Mouse (Mus musculus) hindbrain, embryonic 12.5 days (tissue): Measurements from ENCODE around the gene Ralgapb. TPM values are rescaled to one million over a fixed set of nuclear protein-coding genes. Genes with fewer than 3 reads are reported as not detected.

Experiments used
- ATAC-seq: fragments of 200-750 bp; cut with Nextera tagmentation; 2 replicates; pipeline ENCODE4 v1.8.0; 2017; ENCODE audit warnings: moderate TSS enrichment; ENCODE audit not compliant: low FRiP score
- H3K27ac ChIP-seq: fragments of 300-500 bp; sonication (generic); 2 replicates; pipeline ENCODE4 v1.5.1; 2016; ENCODE audit warnings: mild to moderate bottlenecking
- H3K27me3 ChIP-seq: fragments of 300-500 bp; sonication (generic); 2 replicates; pipeline ENCODE4 v1.6.1; 2016; ENCODE audit warnings: mild to moderate bottlenecking
- H3K36me3 ChIP-seq: fragments of 300-500 bp; sonication (generic); 2 replicates; pipeline ENCODE4 v1.6.1; 2016; ENCODE audit warnings: mild to moderate bottlenecking
- H3K4me1 ChIP-seq: fragments of 300-500 bp; sonication (generic); 2 replicates; pipeline ENCODE4 v1.6.1; 2016
- H3K4me2 ChIP-seq: fragments of 300-500 bp; sonication (generic); replicated peaks from 2 replicates; pipeline ENCODE4 v1.6.1; 2016; ENCODE audit warnings: mild to moderate bottlenecking
- H3K4me3 ChIP-seq: fragments of 300-500 bp; sonication (generic); 2 replicates; pipeline ENCODE4 v1.5.1; 2016; ENCODE audit warnings: mild to moderate bottlenecking
- H3K9ac ChIP-seq: fragments of 300-500 bp; sonication (generic); 2 replicates; pipeline ENCODE4 v1.6.1; 2016; ENCODE audit warnings: mild to moderate bottlenecking, moderate library complexity
- H3K9me3 ChIP-seq: fragments of 300-500 bp; sonication (generic); replicated peaks from 2 replicates; pipeline ENCODE4 v1.6.1; 2016; ENCODE audit warnings: mild to moderate bottlenecking
- WGBS: fragments of 180-500 bp; shearing (Covaris S2); methylation state at CpG from one replicate; pipeline ENCODE4 v1.1.7; 2016; 5-methylcytosine and 5-hydroxymethylcytosine counted together
- polyA plus RNA-seq: library from polyadenylated mRNA; unstranded; fragments of >200 nt; fragmentation: Nextera tagmentation; extraction: Ambion mirVana; gene quantifications from 2 replicates; pipeline ENCODE4 v1.2.1, GENCODE M21; 2016

Gene Ralgapb
- polyA plus RNA-seq, 1 experiment from 2014 or later = 24.3 TPM

DNA sequence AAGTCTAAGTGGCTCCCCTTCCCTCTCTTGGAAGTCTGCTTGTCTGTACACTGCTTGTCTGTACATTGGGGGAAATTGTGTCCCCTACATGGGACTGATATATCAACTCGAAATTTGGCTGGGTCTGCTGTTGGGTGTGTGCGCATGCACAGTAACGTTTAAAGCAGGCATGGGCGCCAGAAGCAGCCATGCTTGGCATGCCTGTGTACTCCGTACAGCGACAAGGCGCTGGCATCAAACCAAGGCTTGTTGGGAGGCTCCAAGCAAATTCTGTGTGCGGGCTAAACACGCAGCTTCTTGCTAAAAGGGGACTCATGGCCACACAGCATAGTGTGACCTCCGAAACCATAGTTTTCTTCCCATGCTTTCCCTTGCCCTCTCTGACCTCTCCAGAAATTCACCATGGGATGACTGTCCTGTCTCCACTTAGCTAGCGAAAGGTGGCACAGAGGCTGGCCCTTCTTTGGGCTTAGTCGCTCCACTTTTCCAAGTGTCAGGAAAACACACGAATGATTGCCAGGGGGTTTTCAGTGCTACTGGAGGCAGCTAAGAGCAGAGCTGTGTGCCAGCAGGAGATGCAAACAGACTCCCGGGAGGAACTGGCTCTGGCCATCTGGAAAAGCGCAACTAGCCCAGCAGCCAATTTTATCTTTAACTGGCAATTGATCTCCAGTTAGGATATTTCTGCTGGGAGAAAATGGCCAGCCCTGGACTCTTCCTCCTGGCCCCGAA, 114.6 kb downstream of the Ralgapb start:
- no peak for ATAC-seq
- 75% methylated on average over 16 of the region's 16 CpGs for WGBS
- Histone ChIP-seq H3K9ac (no peak overlapping the region), H3K36me3 (no peaks in the 10 kb centered on the region), H3K4me2 (no peak overlapping the region), H3K27me3 (no peaks in the 10 kb centered on the region), H3K4me3 (no peak overlapping the region), H3K9me3 (no peaks in the 10 kb centered on the region), H3K27ac (no peak overlapping the region), H3K4me1 (no peaks in the 10 kb centered on the region)

DNA sequence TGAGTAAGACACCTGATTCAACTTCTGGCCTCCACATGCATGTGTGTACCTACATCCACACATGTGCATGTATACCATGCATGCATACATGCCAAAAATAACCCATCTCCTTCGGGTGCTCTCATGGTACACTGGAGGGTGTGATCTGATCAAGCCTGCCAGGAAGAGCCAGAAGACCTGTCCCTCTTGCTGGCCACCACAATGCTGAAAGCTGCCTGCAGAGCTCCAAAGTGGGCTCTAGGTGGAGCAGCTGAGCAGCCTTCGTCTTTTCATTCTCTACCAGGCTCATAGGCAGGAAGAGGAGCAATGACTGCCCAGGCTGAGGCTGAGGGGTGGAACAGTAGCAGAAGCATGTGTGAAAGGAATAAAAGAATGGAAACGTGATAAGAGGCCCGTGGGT, 124.4 kb downstream of the Ralgapb start:
- no peaks in the 10 kb centered on the region for H3K4me1 ChIP-seq
- peak; percentile 52 for ATAC-seq
- WGBS = 7% methylated on average over 4 of the region's 4 CpGs

GRCm38 (mm10) chr2:158534559-158534958, 124.9 kb downstream of the Ralgapb start:
- no peaks in the 10 kb centered on the region for H3K36me3 ChIP-seq
- no peaks in the 10 kb centered on the region for H3K27me3 ChIP-seq
- no peaks in the 10 kb centered on the region for H3K9me3 ChIP-seq
- no peak overlapping the region for H3K4me2 ChIP-seq
- no peak for ATAC-seq
- H3K9ac ChIP-seq = no peak overlapping the region
- 79% methylated on average over 8 of the region's 8 CpGs for WGBS
- no peaks in the 10 kb centered on the region for H3K4me1 ChIP-seq
- no peak overlapping the region for H3K4me3 ChIP-seq
- H3K27ac ChIP-seq = no peak overlapping the region

More for the DNA sequence above, 124.4 kb downstream of the Ralgapb start:
- Histone ChIP-seq H3K9me3 (no peaks in the 10 kb centered on the region), H3K27ac (no peak overlapping the region), H3K4me3 (no peak overlapping the region), H3K36me3 (no peaks in the 10 kb centered on the region), H3K4me2 (no peak overlapping the region), H3K27me3 (no peaks in the 10 kb centered on the region), H3K9ac (no peak overlapping the region)

DNA sequence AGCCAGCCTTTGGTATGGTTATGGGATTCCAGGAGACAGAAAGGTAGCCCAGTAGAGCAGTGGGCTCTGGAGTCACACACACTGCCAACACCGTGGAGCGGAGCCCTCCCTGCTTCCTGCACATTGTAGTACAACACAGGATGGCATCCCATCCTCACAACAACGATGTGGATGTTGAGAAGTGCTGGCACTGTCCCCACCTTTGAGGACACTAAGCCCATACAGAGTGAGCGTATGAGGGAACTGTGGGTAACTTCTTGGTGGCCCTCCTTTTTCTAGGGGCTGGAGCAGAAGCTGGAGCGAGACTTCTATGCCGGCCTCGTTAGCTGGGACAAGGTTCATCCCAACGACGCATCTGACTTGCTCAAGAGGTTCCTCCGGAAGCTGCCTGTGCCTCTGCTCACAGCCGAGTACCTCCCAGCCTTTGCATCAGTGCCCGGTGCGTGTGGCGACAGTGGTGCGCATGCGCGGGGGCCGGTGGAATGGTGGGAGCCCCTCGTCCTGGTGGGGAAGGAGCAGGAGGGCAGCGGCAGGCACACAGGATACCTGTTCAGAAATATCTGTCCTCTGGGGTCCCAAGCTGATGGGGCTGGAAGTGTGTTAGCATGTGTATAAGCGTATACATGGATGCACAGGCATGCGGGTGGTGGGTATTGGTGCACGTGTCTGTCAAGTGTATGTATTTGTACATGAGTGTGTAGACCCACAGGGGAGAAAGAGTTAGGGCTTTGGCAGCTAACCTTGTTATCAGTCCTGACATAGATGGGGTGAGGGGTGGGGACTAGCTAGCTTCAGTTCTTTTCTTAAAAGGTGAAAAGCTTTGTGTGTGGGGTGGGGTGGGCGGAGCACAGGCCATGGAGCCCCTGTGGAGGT, 130.0 kb downstream of the Ralgapb start:
- Histone ChIP-seq H3K4me3 (peak overlapping the region; percentile 8; the same call in 1 of the 2 replicates), H3K27me3 (0 out of 2 replicates have a peak, but pooled peaks cover 3% of the 10 kb centered on the region), H3K4me2 (peak overlapping the region; percentile 44), H3K4me1 (no peaks in the 10 kb centered on the region), H3K9me3 (no peaks in the 10 kb centered on the region), H3K27ac (no peak overlapping the region), H3K36me3 (no peaks in the 10 kb centered on the region), H3K9ac (peak overlapping the region; percentile 27; the same call in 1 of the 2 replicates)
- 56% methylated on average over 24 of the region's 24 CpGs for WGBS
- ATAC-seq = 0 out of 2 replicates have a peak, but pooled peaks have one; percentile 35

DNA sequence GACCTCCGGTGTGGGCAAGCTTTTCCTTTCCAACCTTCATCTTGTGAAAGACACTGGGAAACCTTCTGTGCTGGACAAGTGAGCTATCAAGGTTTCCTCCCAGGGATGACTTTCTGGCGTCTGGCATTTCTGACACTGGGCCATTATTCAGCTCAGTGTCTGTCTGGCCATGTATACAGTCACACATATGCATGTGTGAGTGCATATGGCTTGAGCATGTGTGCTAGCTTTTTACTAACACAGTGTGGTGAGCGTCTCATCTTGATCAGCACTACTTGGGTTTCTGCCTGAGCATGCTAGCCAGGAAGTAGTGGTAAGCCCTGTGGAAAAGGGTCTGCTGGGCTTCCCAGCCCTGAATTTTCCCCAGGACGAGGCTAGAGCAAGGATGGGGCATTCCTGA, 131.6 kb downstream of the Ralgapb start:
- no peak overlapping the region for H3K9ac ChIP-seq

GRCm38 (mm10) chr2:158545266-158545665, 135.6 kb downstream of the Ralgapb start:
- no peak for ATAC-seq

More for the DNA sequence above, 131.6 kb downstream of the Ralgapb start:
- Histone ChIP-seq H3K4me1 (no peaks in the 10 kb centered on the region), H3K27me3 (0 out of 2 replicates have a peak, but pooled peaks cover 3% of the 10 kb centered on the region), H3K9me3 (no peaks in the 10 kb centered on the region), H3K27ac (no peak overlapping the region), H3K4me2 (no peak overlapping the region), H3K36me3 (no peaks in the 10 kb centered on the region), H3K4me3 (no peak overlapping the region)
- ATAC-seq = no peak
- 56% methylated on average over 4 of the region's 4 CpGs for WGBS

GRCm38 (mm10) chr2:158546751-158547150, 137.1 kb downstream of the Ralgapb start:
- Histone ChIP-seq H3K9ac (no peak overlapping the region), H3K9me3 (no peaks in the 10 kb centered on the region), H3K4me1 (peaks cover 3% of the 10 kb centered on the region; the same call in 1 of the 2 replicates), H3K4me3 (no peak overlapping the region), H3K36me3 (no peaks in the 10 kb centered on the region), H3K4me2 (no peak overlapping the region), H3K27me3 (peaks cover 14% of the 10 kb centered on the region), H3K27ac (no peak overlapping the region)
- ATAC-seq = peak; percentile 59
- 1% methylated on average over 17 of the region's 17 CpGs for WGBS

More at GRCm38 (mm10) chr2:158545266-158545665, 135.6 kb downstream of the Ralgapb start:
- 73% methylated on average over 2 of the region's 2 CpGs for WGBS
- Histone ChIP-seq H3K27me3 (peaks cover 11% of the 10 kb centered on the region; the same call in 1 of the 2 replicates), H3K4me3 (no peak overlapping the region), H3K9ac (no peak overlapping the region), H3K4me2 (no peak overlapping the region), H3K27ac (no peak overlapping the region), H3K4me1 (peaks cover 3% of the 10 kb centered on the region; the same call in 1 of the 2 replicates), H3K9me3 (no peaks in the 10 kb centered on the region), H3K36me3 (no peaks in the 10 kb centered on the region)

Other genes starting within 250 kb of the Ralgapb start
- 8.2 and 8.9 TPM in 2 replicates for gene D630003M21Rik, start 180.6 kb upstream of the Ralgapb start, polyA plus RNA-seq
- not detected in 2 replicates for gene Bpi, start 151.8 kb upstream of the Ralgapb start, polyA plus RNA-seq
- 3.9 and 5.0 TPM in 2 replicates for gene Lbp, start 103.4 kb upstream of the Ralgapb start, polyA plus RNA-seq
- gene Snhg11, start 34.2 kb upstream of the Ralgapb start, polyA plus RNA-seq = 156 and 161 TPM in 2 replicates
- not detected in 2 replicates for gene Adig, start 92.8 kb downstream of the Ralgapb start, polyA plus RNA-seq
- gene Arhgap40, start 102.9 kb downstream of the Ralgapb start, polyA plus RNA-seq = 0.40 TPM in 1 of 2 replicates, not detected in the other
- 3.5 and 4.3 TPM in 2 replicates for gene Slc32a1, start 200.9 kb downstream of the Ralgapb start, polyA plus RNA-seq
- 21.1 and 23.7 TPM in 2 replicates for gene Actr5, start 215.0 kb downstream of the Ralgapb start, polyA plus RNA-seq